Mouse (Mus musculus): ENCODE measurements around the gene Cog6.

Gene Cog6

DNA sequence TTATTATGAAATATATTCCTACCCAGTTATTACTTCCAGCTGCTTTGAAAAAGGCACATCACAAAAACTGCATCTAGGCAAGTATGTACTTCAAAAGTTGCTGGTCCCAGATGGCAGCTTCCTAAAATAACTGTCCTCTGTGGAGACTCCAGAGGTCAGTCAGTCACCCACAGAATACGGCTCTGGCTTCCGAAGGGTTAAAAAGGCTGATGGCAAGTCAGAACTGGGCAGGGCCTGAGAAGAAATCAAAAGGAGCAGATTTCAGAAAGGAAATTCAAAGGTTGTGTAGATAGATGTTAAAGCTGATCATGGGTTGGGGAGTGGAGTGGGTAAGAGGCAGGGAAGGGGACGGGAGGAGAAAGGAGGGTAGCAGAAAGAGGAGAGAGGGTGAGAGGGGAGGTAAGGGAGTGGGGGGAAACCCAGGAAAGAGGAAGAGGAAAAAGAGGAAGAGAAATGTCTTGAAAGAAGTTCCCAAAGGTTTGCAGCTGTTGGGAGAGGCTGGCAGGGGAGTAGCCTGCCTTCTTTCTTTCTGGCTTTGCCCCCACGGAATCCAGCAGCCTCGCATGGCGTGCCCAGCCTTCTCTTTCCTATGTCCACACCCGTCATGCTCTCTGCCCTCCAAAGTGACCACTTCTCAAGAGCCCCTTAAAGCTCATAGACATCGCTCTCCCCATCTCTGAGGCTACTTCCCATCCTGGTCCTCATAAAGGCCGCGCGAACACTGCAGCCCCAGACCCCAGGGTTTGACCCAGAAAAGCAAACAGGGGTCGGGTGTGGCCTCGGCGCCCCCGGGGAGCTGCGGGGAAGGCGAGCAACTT is 23.8 kb upstream of the Cog6 start:
- TF ChIP-seq GATA4 (IDR thresholded peaks at IDR 0.05; ENCODE audit: insufficient replicate concordance, low read length): no peak

DNA sequence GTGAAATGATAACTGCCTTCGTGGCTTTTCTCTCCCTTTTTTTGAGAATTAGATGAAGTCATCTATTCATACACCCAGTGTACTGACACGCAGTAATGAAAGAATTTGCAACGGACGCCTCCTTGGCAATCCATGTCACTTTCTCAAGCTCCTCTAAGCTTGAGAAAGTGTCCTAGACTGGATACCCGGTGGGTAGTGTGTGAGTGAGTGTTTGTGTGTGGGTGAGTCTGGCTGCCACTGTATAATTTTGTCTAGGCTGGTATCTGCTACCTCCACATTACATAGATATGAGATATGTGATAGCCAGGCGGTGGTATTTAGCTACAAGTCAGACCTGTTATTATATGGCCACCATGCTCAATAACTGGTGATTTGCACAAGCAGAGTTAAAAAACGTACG is 22.7 kb upstream of the Cog6 start:
- no peak for TF ChIP-seq GATA4 (IDR thresholded peaks at IDR 0.05; ENCODE audit: insufficient replicate concordance, low read length)

DNA sequence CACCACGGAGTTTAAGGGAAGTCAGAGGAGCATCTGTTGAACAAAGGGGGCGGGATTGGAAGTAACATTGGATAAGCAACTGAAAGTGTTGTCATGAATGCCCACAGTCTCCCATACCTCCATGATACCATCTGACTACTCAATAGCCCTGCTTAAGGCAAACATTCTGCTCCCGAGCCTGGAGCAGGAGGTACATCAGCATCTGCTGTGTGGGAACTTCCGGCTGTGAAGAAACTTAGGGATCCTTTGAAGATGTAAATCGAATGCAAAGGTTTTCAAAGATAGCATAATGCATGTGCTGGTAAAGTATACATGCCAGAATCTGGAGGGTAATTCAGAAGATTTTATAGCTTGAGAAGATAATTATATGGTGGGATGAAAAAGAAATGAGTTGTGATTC is 21.9 kb upstream of the Cog6 start:
- no peak for TF ChIP-seq GATA4 (IDR thresholded peaks at IDR 0.05; ENCODE audit: insufficient replicate concordance, low read length)

DNA sequence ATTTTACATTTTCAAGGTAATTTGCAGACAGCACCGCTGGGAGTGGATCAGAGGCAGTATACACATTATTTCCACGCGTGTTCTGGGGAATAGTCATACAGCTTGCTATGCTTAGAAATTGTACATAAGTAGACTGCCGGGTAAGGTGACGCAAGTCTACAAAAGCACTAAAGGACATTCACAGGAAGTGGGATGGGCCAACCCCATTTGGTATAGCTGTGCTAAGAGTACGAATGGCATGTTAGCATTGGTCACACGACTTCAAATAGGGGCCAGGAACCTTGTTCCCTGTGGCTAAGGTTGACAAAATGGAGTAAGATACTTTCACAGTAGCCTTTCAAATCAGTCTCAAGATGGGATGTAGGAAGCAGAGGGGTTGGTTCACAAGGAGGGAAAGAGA is 19.9 kb upstream of the Cog6 start:
- TF ChIP-seq GATA4 (IDR thresholded peaks at IDR 0.05; ENCODE audit: insufficient replicate concordance, low read length): no peak

DNA sequence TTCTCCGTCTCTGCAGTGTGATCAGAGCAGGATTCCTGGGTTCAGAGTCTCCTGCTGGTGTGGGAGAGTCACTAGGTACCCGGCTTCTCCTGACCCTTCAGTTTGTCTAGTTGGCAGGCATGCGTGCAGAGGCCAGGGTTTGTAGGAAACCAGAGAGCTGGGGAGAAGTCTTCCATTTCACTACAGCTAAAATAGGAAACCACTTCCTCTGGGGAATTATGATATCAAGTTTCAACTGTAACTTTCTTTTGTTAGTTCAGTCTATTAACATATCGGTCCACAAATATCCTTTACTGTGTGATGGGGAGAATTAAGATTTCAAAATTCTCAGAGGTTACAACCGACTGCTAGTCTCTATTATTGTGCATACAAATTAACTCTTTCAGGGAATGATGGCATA is 19.0 kb upstream of the Cog6 start:
- TF ChIP-seq GATA4 (IDR thresholded peaks at IDR 0.05; ENCODE audit: insufficient replicate concordance, low read length): no peak

DNA sequence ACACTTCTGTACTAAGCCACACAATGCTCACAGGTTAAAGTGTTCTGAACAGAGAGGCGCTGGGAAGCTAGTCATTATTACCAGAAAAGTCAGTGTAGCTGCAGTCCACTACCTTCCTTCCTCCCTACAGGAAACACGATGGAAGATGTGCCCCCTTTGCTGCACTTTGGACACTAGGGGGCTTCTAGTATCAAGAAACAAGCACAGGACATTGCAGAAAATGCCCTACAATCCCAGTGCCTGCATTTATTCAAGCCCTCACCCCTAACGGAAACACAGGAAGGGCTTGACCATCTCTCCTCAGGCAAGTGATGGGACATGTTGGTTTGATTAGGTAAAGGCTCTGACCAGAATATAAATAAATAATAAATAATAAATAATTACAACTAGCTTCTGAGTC is 16.4 kb upstream of the Cog6 start:
- TF ChIP-seq GATA4 (IDR thresholded peaks at IDR 0.05; ENCODE audit: insufficient replicate concordance, low read length): no peak

DNA sequence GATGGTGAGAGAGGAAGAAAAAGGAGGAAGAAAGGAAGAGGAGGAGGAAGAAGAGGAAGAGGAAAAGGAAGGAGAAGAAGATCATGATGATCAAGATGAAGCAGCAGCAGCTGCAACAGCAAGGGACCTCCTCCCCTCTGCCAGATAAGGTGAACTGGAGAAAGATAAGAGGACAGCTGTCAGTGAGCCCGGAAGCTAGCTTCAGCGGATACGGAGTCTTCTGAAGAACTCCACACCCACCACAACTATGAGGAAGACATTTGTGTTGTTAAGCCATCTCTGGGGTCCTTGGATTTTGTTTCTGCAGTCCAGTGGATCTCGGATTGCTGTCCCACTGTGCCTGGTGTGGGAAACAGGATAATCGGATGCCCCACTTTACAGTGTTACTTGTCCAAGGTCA is 15.4 kb upstream of the Cog6 start:
- no peak for TF ChIP-seq GATA4 (IDR thresholded peaks at IDR 0.05; ENCODE audit: insufficient replicate concordance, low read length)

DNA sequence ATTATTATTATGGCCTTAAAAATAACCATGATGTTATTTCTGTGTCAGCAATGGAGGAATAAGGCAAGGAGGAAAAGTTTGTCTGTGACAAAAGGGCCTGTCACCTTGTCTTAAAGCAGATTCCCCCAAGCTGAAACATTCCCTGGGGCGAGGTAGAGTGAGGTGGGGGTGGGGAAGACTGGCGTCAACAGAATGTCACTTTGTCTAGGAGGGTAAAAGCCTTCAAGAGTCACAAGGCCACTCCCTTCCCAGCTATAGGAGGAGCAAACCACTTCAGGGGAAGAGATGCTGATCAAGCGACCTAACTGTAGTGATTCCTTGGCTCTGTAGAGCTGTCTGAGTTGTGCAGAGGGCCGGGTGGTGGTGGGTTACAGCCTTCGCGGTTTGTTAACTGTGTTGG is 14.5 kb upstream of the Cog6 start:
- TF ChIP-seq GATA4 (IDR thresholded peaks at IDR 0.05; ENCODE audit: insufficient replicate concordance, low read length): no peak

DNA sequence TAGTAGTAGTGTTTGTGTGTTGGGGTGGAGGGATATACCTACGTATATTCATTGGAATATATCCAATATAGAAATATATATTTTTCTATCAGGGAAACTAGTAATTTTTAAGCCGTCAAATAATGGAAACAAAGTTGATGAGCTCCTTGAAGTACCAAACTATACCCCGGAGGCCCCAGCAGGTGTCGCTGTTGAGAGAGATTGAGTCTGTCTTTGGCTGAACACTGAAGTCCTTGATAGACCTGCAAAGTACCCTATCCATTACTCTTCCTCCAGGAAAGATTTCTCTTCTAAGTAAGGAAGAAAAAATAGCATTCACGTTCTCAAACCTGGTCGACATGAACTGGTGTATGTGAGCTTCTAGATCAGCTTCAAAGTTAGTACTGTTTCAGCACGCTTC is 12.0 kb upstream of the Cog6 start:
- TF ChIP-seq GATA4 (IDR thresholded peaks at IDR 0.05; ENCODE audit: insufficient replicate concordance, low read length): no peak

DNA sequence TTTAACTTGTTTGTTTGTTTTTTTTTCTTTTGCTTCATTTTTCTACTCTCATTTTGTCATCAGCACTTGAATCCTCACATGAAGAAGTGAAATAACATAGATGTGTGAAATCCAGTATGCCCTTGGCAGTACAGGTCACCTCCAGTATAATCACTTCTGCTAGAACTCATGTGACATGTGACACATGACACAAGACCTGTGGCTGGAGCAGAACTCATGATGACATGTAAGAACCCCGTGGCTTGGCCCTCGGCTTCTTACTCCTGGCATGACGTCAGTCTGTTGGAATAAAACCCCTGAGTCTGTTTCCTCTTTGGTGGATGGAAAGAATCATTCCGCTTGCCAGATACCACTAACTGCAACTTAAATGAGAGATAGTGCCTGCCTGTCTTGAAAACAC is 10.3 kb upstream of the Cog6 start:
- no peak for TF ChIP-seq GATA4 (IDR thresholded peaks at IDR 0.05; ENCODE audit: insufficient replicate concordance, low read length)

DNA sequence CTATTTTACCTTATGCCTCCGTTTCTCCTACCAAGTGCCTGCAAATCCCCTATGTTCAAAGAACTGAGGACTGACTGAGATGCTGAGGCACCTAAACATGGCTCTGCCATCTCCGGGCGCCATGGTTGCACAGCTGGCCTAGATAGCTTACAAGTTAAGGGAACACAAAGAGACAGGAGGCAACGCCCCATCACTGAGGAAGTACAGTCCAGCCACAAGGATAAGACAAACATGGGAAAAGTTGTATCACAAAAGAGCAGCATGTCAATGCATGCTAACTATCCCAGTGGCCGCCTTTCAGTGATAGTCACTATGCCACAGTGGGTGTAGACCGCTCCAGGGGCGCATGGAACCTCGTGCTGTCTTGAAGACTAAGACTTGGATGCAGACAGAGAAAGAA is 9.6 kb downstream of the Cog6 start:
- TF ChIP-seq GATA4 (IDR thresholded peaks at IDR 0.05; ENCODE audit: insufficient replicate concordance, low read length): no peak

DNA sequence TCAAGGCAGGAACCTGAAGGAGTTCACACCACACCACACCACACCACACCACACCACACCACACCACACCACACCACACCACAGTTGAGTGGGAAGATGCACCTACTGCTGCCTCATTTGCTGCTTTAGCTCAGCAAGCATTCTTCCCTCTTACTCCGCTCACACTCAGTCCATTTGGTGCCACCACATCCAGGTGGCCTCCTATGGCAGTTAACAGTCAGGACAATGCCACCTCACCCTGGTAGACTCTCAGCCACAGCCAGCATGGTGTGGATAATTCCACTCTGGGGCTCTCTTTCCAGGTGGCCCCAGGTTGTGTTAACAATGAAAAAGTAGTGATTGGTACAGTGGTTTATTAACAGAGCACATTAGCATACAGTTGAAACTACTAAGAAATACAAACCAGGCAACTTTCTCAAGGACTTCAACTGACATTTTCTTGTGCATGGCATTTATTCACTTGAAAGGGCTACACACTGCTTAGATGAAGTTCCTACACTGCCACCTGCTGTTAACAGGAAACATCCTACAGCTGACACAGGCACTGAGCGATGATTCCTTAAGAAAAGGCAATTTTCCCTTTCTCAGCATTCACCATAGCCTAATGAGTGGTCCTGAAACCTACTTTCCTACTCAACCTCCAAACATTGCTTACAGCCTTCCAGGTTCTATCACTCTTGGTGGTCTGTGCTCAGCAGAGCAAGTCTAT is 12.5 kb downstream of the Cog6 start:
- no peak for TF ChIP-seq GATA4 (IDR thresholded peaks at IDR 0.05; ENCODE audit: insufficient replicate concordance, low read length)

DNA sequence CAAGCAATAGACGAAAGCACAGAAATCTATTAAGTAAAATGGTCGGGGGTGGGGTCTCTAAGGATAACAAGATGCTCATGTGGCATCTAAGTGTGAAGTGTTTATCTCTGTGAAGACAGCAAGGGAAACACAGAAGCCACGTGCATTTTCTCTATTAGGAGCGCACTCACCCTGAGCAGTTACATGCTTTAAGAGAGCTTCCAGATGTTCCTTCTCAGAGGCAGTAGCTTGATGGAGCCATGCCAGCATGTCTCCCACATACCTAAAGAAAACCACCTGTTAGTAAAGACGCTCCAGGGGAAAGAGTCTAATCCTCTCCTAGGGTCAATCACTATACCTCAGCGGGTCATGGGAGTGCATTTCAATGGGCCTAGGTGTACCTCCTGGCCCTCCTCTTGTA is 15.0 kb downstream of the Cog6 start:
- no peak for TF ChIP-seq GATA4 (IDR thresholded peaks at IDR 0.05; ENCODE audit: insufficient replicate concordance, low read length)

DNA sequence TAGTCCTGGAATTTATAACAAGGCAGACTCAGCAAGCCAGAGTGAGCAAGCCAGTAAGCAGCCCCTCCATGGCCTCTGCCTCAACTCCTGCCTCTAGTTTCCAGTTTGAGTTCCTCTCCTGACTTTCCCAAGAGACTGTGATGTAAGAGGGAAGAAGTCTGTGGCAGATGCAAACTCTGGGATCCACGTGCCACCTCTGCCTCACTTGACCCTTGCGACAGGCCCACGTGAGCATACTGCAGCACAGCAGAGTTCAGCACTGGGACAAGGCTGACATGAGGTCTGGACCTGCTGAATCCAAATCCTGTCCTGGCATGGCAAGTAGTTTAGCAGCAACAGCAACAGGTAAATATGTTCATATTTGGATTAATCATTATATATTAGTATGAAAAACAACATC is 17.0 kb downstream of the Cog6 start:
- no peak for TF ChIP-seq GATA4 (IDR thresholded peaks at IDR 0.05; ENCODE audit: insufficient replicate concordance, low read length)

DNA sequence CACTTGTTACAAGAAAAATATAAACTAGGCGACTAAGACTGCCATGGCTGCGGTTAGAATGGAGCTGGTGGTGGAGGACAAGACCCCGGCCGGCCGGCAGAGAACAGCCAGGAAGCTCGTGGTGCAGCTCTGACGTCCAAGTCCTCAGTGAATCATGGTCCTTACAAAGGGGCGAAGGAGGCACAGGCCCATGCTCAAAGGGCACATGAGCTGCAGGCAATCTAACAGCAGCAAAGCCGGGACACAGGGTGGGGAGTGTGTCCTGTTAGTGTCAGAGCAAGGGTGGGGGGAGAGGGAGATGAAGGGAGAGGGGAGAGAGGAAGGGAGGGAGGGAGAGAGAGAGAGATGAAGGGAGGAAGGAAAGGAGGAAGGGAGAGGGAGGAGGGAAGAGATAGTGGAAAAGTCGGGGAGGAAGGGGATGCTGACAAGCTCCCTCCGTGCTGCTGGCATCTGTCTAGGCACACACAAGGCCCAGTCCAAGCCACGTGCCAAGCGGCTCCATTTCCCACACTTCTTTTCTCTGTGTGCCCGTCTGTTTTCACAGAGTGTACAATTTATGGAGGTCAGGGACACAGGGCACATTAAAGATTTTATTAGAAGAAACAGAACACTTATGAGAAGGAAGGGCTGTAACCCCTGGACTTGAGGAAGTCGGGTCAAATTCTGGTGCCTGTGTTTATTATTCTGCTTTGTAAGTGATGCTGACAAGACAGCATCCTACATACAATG is 17.9 kb downstream of the Cog6 start:
- no peak for TF ChIP-seq GATA4 (IDR thresholded peaks at IDR 0.05; ENCODE audit: insufficient replicate concordance, low read length)

DNA sequence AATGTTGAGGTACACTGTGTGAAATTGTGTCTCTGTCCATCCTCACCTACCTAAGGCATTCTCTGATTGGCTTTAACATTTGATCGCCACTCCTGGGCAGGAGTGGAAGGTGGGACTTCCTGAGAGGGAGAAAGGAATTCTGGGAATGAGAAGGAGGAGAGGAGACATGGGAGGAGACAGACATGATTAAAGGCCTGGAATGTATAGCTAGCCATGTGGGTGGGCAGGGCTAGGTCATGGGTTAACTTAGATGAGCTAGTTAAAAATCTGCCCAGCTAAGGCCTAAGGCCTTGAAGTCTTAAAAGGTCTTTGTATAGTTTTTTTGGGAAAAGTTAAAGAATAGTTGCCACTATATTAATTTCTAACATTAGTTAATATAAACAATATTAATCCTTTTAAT is 19.7 kb downstream of the Cog6 start:
- no peak for TF ChIP-seq GATA4 (IDR thresholded peaks at IDR 0.05; ENCODE audit: insufficient replicate concordance, low read length)

Measured in liver, adult (tissue).